Mouse (Mus musculus) spleen, adult 2 months (tissue): ENCODE measurements around the gene Cadps.

ENCODE experiments used
- CTCF ChIP-seq: fragments of 200-500 bp; IDR thresholded peaks from 2 replicates; pipeline ENCODE4 v1.5.1; 2011; ENCODE audit warnings: mild to moderate bottlenecking, inconsistent platforms; ENCODE audit not compliant: insufficient read depth, insufficient read length, insufficient replicate concordance; ENCODE audit errors: extremely low read depth
- POLR2A ChIP-seq: fragments of 200-500 bp; IDR thresholded peaks from 2 replicates; pipeline ENCODE4 v1.6.1; 2011; ENCODE audit warnings: low read depth, low read length, inconsistent platforms

GRCm38 (mm10) chr14:12409811-12410210 is 413.1 kb downstream of the Cadps start:
- TF ChIP-seq CTCF, result no peak
- TF ChIP-seq POLR2A, result no peak
